Mouse (Mus musculus) stomach, postnatal 0 days (tissue): ENCODE results near the gene Ifitm6. TPM values are rescaled to one million over a fixed set of nuclear protein-coding genes. Genes with fewer than 3 reads are reported as not detected.

ENCODE experiments used
- ATAC-seq: fragments of 200-750 bp; cut with Nextera tagmentation; 2 replicates; pipeline ENCODE4 v1.8.0; 2017; ENCODE audit not compliant: low FRiP score, low TSS enrichment
- DNase-seq: peaks from one replicate; pipeline ENCODE4 v3.0.0-alpha.2; 2016; ENCODE audit warnings: low spot score
- H3K27ac ChIP-seq: fragments of 300-500 bp; sonication (generic); replicated peaks from 2 replicates; pipeline ENCODE4 v1.5.1; 2014; ENCODE audit warnings: mild to moderate bottlenecking, control low read depth
- H3K27me3 ChIP-seq: fragments of 300-500 bp; sonication (generic); 2 replicates; pipeline ENCODE4 v1.6.1; 2014; ENCODE audit warnings: low read length; ENCODE audit not compliant: control insufficient read depth, insufficient read depth
- H3K36me3 ChIP-seq: fragments of 300-500 bp; sonication (generic); 2 replicates; pipeline ENCODE4 v1.6.1; 2014; ENCODE audit warnings: low read length, mixed read lengths; ENCODE audit not compliant: control insufficient read depth, insufficient read depth
- H3K4me1 ChIP-seq: fragments of 300-500 bp; sonication (generic); replicated peaks from 2 replicates; pipeline ENCODE4 v1.6.1; 2014; ENCODE audit warnings: antibody characterized with exemption; ENCODE audit not compliant: control insufficient read depth, insufficient read depth
- H3K4me2 ChIP-seq: fragments of 300-500 bp; sonication (generic); replicated peaks from 2 replicates; pipeline ENCODE4 v1.6.1; 2014; ENCODE audit warnings: low read depth, mild to moderate bottlenecking, control low read depth, moderate library complexity
- H3K4me3 ChIP-seq: fragments of 300-500 bp; sonication (generic); 2 replicates; pipeline ENCODE4 v1.5.1; 2014; ENCODE audit warnings: low read depth, low read length, control low read depth
- H3K9ac ChIP-seq: fragments of 300-500 bp; sonication (generic); 2 replicates; pipeline ENCODE4 v1.6.1; 2014; ENCODE audit warnings: mild to moderate bottlenecking, low read length, control low read depth, mixed read lengths
- H3K9me3 ChIP-seq: fragments of 300-500 bp; sonication (generic); 2 replicates; pipeline ENCODE4 v1.6.1; 2016; ENCODE audit warnings: low read length; ENCODE audit not compliant: control insufficient read depth
- CTCF ChIP-seq: IDR thresholded peaks from 2 replicates; pipeline ENCODE4 v1.5.1; 2016; ENCODE audit warnings: antibody characterized with exemption, low read depth, mild to moderate bottlenecking, moderate library complexity
- EP300 ChIP-seq: optimal IDR thresholded peaks from 2 replicates; pipeline ENCODE3; 2016; ENCODE audit warnings: antibody characterized with exemption
- WGBS: fragments of 180-500 bp; shearing (Covaris S2); extraction: QIAGEN DNeasy Blood & Tissue Kit; methylation state at CpG from one replicate; pipeline ENCODE4 v1.1.7; 2014; 5-methylcytosine and 5-hydroxymethylcytosine counted together
- polyA plus RNA-seq: library from polyadenylated mRNA; unstranded; fragments of >200 nt; fragmentation: Nextera tagmentation; extraction: Ambion mirVana; gene quantifications from 2 replicates; pipeline ENCODE4 v1.2.1, GENCODE M21; 2015

Gene Ifitm6
- polyA plus RNA-seq, 1 experiment from 2014 or later, result 0.40 TPM

GRCm38 (mm10) chr7:141055785-141056184, 38.1 kb upstream of the Ifitm6 start:
- ATAC-seq (no peak), DNase-seq (no peak)
- H3K27ac ChIP-seq, result no peak overlapping the region
- no peak overlapping the region for H3K4me3 ChIP-seq
- WGBS, result 76% methylated on average over 4 of the region's 4 CpGs
- H3K9ac ChIP-seq, result no peak overlapping the region
- H3K4me2 ChIP-seq, result no peak overlapping the region
- peak; percentile 40; the same call in 1 of the 2 replicates for TF ChIP-seq CTCF
- no peak for TF ChIP-seq EP300
- no peaks in the 10 kb centered on the region for H3K36me3 ChIP-seq
- H3K4me1 ChIP-seq, result 0 out of 2 replicates have a peak, but pooled peaks cover 4% of the 10 kb centered on the region
- no peaks in the 10 kb centered on the region for H3K9me3 ChIP-seq
- no peaks in the 10 kb centered on the region for H3K27me3 ChIP-seq

DNA sequence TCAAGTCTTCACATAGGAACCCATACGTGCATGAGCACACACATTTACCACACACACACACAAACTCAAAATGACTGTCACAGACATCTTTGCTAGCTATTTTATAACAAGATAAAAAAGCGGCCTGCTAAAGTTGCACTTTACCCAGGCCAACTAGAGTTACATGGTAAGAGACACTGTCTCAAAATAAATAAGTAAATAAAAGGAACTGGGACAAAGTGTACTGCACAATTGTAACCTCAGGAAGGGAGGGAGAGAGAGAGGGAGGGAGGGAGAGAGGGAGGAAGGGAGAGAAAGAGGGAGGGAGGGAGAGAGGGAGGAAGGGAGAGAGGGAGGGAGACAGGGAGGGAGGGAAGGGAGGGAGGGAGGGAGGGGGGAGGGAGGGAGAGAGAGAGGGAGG, 34.7 kb upstream of the Ifitm6 start:
- Histone ChIP-seq H3K27ac (no peak overlapping the region), H3K4me2 (no peak overlapping the region), H3K4me3 (no peak overlapping the region), H3K27me3 (no peaks in the 10 kb centered on the region), H3K9me3 (no peaks in the 10 kb centered on the region), H3K4me1 (0 out of 2 replicates have a peak, but pooled peaks cover 3% of the 10 kb centered on the region), H3K36me3 (no peaks in the 10 kb centered on the region), H3K9ac (no peak overlapping the region)
- DNase-seq (no peak), ATAC-seq (no peak)
- no peak for TF ChIP-seq CTCF
- TF ChIP-seq EP300, result no peak
- 69% methylated on average over 2 of the region's 2 CpGs for WGBS

DNA sequence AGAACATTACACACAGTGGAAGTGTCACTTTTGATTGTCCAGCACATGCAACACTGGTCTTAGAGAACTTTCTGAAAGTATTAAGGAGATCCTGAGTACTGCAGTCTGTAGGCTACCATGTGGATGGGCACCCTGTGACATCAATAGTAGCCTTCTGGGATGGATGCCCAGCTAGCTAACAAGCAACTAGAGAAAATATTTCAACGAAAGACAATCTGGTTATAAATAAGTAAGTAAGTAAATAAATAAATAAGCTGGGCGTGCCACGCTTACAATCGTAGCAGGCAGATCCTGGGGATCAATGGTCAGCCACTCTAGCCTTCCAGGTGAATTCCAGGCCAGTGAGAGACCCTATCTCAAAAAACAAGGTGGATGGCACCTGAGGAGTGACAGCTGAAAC, 34.3 kb upstream of the Ifitm6 start:
- WGBS, result 74% methylated on average over 4 of the region's 4 CpGs
- H3K27ac ChIP-seq, result no peak overlapping the region
- DNase-seq, result no peak
- H3K9me3 ChIP-seq, result no peaks in the 10 kb centered on the region
- H3K4me1 ChIP-seq, result 0 out of 2 replicates have a peak, but pooled peaks cover 7% of the 10 kb centered on the region
- no peak overlapping the region for H3K4me2 ChIP-seq
- ATAC-seq, result no peak
- H3K9ac ChIP-seq, result no peak overlapping the region
- H3K36me3 ChIP-seq, result no peaks in the 10 kb centered on the region
- H3K4me3 ChIP-seq, result no peak overlapping the region
- no peak for TF ChIP-seq EP300
- no peak for TF ChIP-seq CTCF
- H3K27me3 ChIP-seq, result no peaks in the 10 kb centered on the region

DNA sequence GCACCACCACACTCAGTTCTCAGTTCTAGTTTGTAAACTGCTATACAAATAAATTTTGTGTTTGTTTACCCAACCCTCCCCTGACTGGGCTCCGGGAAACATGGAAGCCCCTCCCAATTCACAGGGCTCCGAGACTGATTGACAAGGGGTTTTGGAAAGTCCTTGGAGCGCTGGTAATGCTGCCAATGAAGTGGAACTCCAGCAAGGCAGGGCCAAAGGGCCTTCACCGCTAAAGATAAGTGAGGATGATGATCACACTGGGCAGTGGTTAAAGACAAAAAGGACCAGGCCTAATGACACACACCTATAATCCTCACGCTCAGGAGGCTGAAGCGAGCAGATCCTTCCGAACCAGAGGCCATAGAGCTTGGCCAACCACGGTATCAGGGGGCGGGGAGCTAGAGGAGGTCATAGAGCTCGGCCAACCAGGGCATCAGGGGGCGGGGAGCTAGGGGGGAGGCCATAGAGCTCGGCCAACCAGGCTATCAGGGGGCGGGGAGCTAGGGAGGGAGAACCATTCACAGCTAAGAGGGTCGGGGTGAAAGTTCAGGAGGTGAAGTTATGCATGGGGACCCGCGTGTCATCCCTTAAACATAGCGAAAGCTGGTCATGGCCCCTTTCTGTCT, 33.4 kb upstream of the Ifitm6 start:
- no peaks in the 10 kb centered on the region for H3K27me3 ChIP-seq
- ATAC-seq, result no peak
- WGBS, result 66% methylated on average over 16 of the region's 17 CpGs

DNA sequence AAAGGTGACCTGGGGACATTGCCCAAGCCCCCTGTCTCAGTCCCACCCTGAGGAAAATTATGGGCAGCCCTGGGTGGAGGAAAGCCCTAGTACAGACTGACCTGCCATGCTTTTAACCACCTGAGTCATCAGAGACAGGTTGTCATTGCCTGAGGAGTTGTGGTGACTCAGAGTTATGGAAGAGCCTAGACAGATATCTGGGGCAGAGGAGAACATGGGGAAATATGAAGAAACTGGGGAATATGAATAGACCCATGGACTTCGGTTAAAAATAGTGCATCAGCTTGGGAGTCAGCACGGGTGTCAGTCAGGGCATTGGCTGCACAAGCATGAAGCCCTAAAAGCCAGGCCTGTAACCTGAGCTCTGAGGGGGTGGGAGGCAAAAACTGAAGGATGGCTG, 31.6 kb upstream of the Ifitm6 start:
- no peak overlapping the region for H3K9ac ChIP-seq
- H3K9me3 ChIP-seq, result no peaks in the 10 kb centered on the region
- DNase-seq (no peak), ATAC-seq (no peak)
- no peak overlapping the region for H3K27ac ChIP-seq
- no peak for TF ChIP-seq CTCF
- TF ChIP-seq EP300, result no peak
- H3K4me3 ChIP-seq, result no peak overlapping the region
- 0 out of 2 replicates have a peak, but pooled peaks cover 7% of the 10 kb centered on the region for H3K4me1 ChIP-seq
- H3K36me3 ChIP-seq, result no peaks in the 10 kb centered on the region
- 71% methylated on average over 2 of the region's 2 CpGs for WGBS
- H3K27me3 ChIP-seq, result no peaks in the 10 kb centered on the region
- no peak overlapping the region for H3K4me2 ChIP-seq

More for the DNA sequence above, 33.4 kb upstream of the Ifitm6 start:
- Histone ChIP-seq H3K4me3 (no peak overlapping the region), H3K9me3 (no peaks in the 10 kb centered on the region), H3K4me2 (no peak overlapping the region), H3K9ac (no peak overlapping the region), H3K36me3 (no peaks in the 10 kb centered on the region), H3K27ac (no peak overlapping the region), H3K4me1 (0 out of 2 replicates have a peak, but pooled peaks cover 7% of the 10 kb centered on the region)
- DNase-seq, result no peak
- TF ChIP-seq CTCF (no peak), EP300 (no peak)
